Mouse (Mus musculus) brain, adult 10 weeks (tissue): Measurements from ENCODE around the gene Cypt4. TPM values are rescaled to one million over a fixed set of nuclear protein-coding genes. Genes with fewer than 3 reads are reported as not detected.

ENCODE experiments used
- polyA plus RNA-seq: library from polyadenylated mRNA; stranded (reverse); fragments of 350-450 nt; fragmentation: Illumina TruSeq; extraction: RNeasy Lipid Tissue Mini Kit (QIAGEN cat#74804); gene quantifications from one replicate; pipeline ENCODE4 v1.2.3, GENCODE M21; 2015; ENCODE audit warnings: low read depth, low replicate concordance

Cypt4 gene
- polyA plus RNA-seq: not detected

GRCm38 (mm10) chr9:24624896-24625295, at the start of gene Cypt4:
TSS of gene Cypt4 (plus strand) at chr9:24625196.

Other genes starting within 250 kb of the Cypt4 start
- gene Dpy19l1, start 122.1 kb upstream of the Cypt4 start, polyA plus RNA-seq: 74.3 TPM
- gene Dpy19l2, start 71.1 kb downstream of the Cypt4 start, polyA plus RNA-seq: 0.49 TPM
- not detected for gene Tbx20, start 149.1 kb downstream of the Cypt4 start, polyA plus RNA-seq